Mouse (Mus musculus) hindbrain, embryonic 10.5 days (tissue): Measurements from ENCODE around the gene Olfr648. TPM values are rescaled to one million over a fixed set of nuclear protein-coding genes. Genes with fewer than 3 reads are reported as not detected.

ENCODE experiments used
- DNase-seq: peaks from one replicate; pipeline ENCODE4 v3.0.0-alpha.2; 2017; ENCODE audit warnings: low spot score
- H3K27ac ChIP-seq: fragments of 300-500 bp; sonication (generic); 2 replicates; pipeline ENCODE4 v1.5.1; 2016; ENCODE audit warnings: mild to moderate bottlenecking, moderate library complexity
- H3K27me3 ChIP-seq: fragments of 300-500 bp; sonication (generic); 2 replicates; pipeline ENCODE4 v1.6.1; 2016; ENCODE audit warnings: mild to moderate bottlenecking; ENCODE audit not compliant: poor library complexity, insufficient read depth, severe bottlenecking
- H3K36me3 ChIP-seq: fragments of 300-500 bp; sonication (generic); 2 replicates; pipeline ENCODE4 v1.6.1; 2016; ENCODE audit warnings: mild to moderate bottlenecking, moderate library complexity
- H3K4me1 ChIP-seq: fragments of 300-500 bp; sonication (generic); replicated peaks from 2 replicates; pipeline ENCODE4 v1.6.1; 2016; ENCODE audit warnings: mild to moderate bottlenecking
- H3K4me3 ChIP-seq: fragments of 300-500 bp; sonication (generic); 2 replicates; pipeline ENCODE4 v1.5.1; 2016; ENCODE audit warnings: mild to moderate bottlenecking, moderate library complexity
- H3K9me3 ChIP-seq: fragments of 300-500 bp; sonication (generic); 2 replicates; pipeline ENCODE4 v1.6.1; 2016; ENCODE audit warnings: mild to moderate bottlenecking, moderate library complexity
- WGBS: fragments of 180-500 bp; shearing (Covaris S2); methylation state at CpG from one replicate; pipeline ENCODE4 v1.1.7; 2016; 5-methylcytosine and 5-hydroxymethylcytosine counted together
- polyA plus RNA-seq: library from polyadenylated mRNA; unstranded; fragments of >200 nt; fragmentation: Nextera tagmentation; extraction: Ambion mirVana; gene quantifications from 2 replicates; pipeline ENCODE4 v1.2.1, GENCODE M21; 2016

The Olfr648 gene
- polyA plus RNA-seq, 1 experiment from 2014 or later = 0.31 TPM

- Histone ChIP-seq H3K4me3 (no peak overlapping the region), H3K27me3 (no peaks in the 10 kb centered on the region), H3K9me3 (no peaks in the 10 kb centered on the region), H3K4me1 (no peaks in the 10 kb centered on the region), H3K27ac (no peak overlapping the region), H3K36me3 (no peaks in the 10 kb centered on the region)
- WGBS = 83% methylated on average over 6 of the region's 6 CpGs
- no peak for DNase-seq
Measured at GRCm38 (mm10) chr7:104169634-104170204, 13.5 kb downstream of the Olfr648 start.

GRCm38 (mm10) chr7:104167105-104167504 lies 16.1 kb downstream of the Olfr648 start:
- no peak overlapping the region for H3K27ac ChIP-seq
- no peaks in the 10 kb centered on the region for H3K4me1 ChIP-seq
- H3K9me3 ChIP-seq = no peaks in the 10 kb centered on the region
- H3K4me3 ChIP-seq = no peak overlapping the region
- H3K36me3 ChIP-seq = no peaks in the 10 kb centered on the region
- WGBS = 84% methylated on average over 6 of the region's 6 CpGs
- H3K27me3 ChIP-seq = no peaks in the 10 kb centered on the region
- no peak for DNase-seq

GRCm38 (mm10) chr7:104150456-104150855 lies 32.7 kb downstream of the Olfr648 start, which contains the start of gene Ubqlnl:
TSS of gene Ubqlnl (minus strand) at chr7:104150556.
- WGBS = 80% methylated on average over 2 of the region's 2 CpGs
- H3K36me3 ChIP-seq = no peaks in the 10 kb centered on the region
- H3K27ac ChIP-seq = no peak within 1 kb of the TSS
- H3K27me3 ChIP-seq = no peaks in the 10 kb centered on the region
- H3K4me1 ChIP-seq = no peaks in the 10 kb centered on the region
- no peak within 1 kb of the TSS for H3K4me3 ChIP-seq
- DNase-seq = no peak
- H3K9me3 ChIP-seq = no peaks in the 10 kb centered on the region

GRCm38 (mm10) chr7:104143179-104143578 lies 40.0 kb downstream of the Olfr648 start, which contains the start of gene Ubqln3:
TSS of gene Ubqln3 (minus strand) at chr7:104143279.
- WGBS = 82% methylated on average over 3 of the region's 3 CpGs
- Histone ChIP-seq H3K36me3 (no peaks in the 10 kb centered on the region), H3K4me3 (no peak within 1 kb of the TSS), H3K4me1 (no peaks in the 10 kb centered on the region), H3K27ac (no peak within 1 kb of the TSS), H3K27me3 (no peaks in the 10 kb centered on the region), H3K9me3 (no peaks in the 10 kb centered on the region)
- DNase-seq = no peak

- no peak within 1 kb of the TSS for H3K27ac ChIP-seq
- H3K36me3 ChIP-seq = no peaks in the 10 kb centered on the region
- WGBS = 88% methylated on average over 5 of the region's 5 CpGs
- no peaks in the 10 kb centered on the region for H3K9me3 ChIP-seq
- H3K27me3 ChIP-seq = no peaks in the 10 kb centered on the region
- H3K4me1 ChIP-seq = no peaks in the 10 kb centered on the region
- no peak within 1 kb of the TSS for H3K4me3 ChIP-seq
- no peak for DNase-seq
Measured at GRCm38 (mm10) chr7:104137305-104137704, 45.9 kb downstream of the Olfr648 start, which contains the start of gene Olfr643. TSS of gene Olfr643 (minus strand) at chr7:104137405.

GRCm38 (mm10) chr7:104129726-104130125 lies 53.5 kb downstream of the Olfr648 start, which contains the start of gene Ubqln5:
TSS of gene Ubqln5 (minus strand) at chr7:104129826.
- Histone ChIP-seq H3K4me1 (no peaks in the 10 kb centered on the region), H3K36me3 (no peaks in the 10 kb centered on the region), H3K4me3 (no peak within 1 kb of the TSS), H3K9me3 (0 out of 2 replicates have a peak, but pooled peaks cover 8% of the 10 kb centered on the region), H3K27me3 (no peaks in the 10 kb centered on the region), H3K27ac (no peak within 1 kb of the TSS)
- no peak for DNase-seq
- WGBS = 91% methylated on average over 5 of the region's 5 CpGs

Other genes starting within 250 kb of the Olfr648 start
- not detected in 2 replicates for gene Olfr632, start 249.0 kb downstream of the Olfr648 start, polyA plus RNA-seq
- not detected in 2 replicates for gene Olfr633, start 239.0 kb downstream of the Olfr648 start, polyA plus RNA-seq
- gene Olfr635, start 212.2 kb downstream of the Olfr648 start, polyA plus RNA-seq = 0.03 TPM in 1 of 2 replicates, not detected in the other
- gene Olfr638, start 184.6 kb downstream of the Olfr648 start, polyA plus RNA-seq = not detected in 2 replicates
- gene Olfr639, start 166.1 kb downstream of the Olfr648 start, polyA plus RNA-seq = 0.02 TPM in 1 of 2 replicates, not detected in the other
- gene Olfr640, start 157.8 kb downstream of the Olfr648 start, polyA plus RNA-seq = not detected in 2 replicates
- not detected in 2 replicates for gene Olfr641, start 147.9 kb downstream of the Olfr648 start, polyA plus RNA-seq
- gene Olfr642, start 130.7 kb downstream of the Olfr648 start, polyA plus RNA-seq = not detected in 2 replicates
- gene 4930516K23Rik, start 121.9 kb downstream of the Olfr648 start, polyA plus RNA-seq = not detected in 2 replicates
- not detected in 2 replicates for gene Olfr644, start 111.5 kb downstream of the Olfr648 start, polyA plus RNA-seq
- not detected in 2 replicates for gene Olfr645, start 97.9 kb downstream of the Olfr648 start, polyA plus RNA-seq
- gene Olfr646, start 78.5 kb downstream of the Olfr648 start, polyA plus RNA-seq = not detected in 2 replicates
- not detected in 2 replicates for gene Ubqln5, start 53.6 kb downstream of the Olfr648 start, polyA plus RNA-seq
- gene Olfr643, start 46.0 kb downstream of the Olfr648 start, polyA plus RNA-seq = not detected in 2 replicates
- gene Ubqln3, start 40.1 kb downstream of the Olfr648 start, polyA plus RNA-seq = not detected in 2 replicates
- gene Ubqlnl, start 32.8 kb downstream of the Olfr648 start, polyA plus RNA-seq = not detected in 2 replicates
- not detected in 2 replicates for gene Olfm5, start 18.6 kb downstream of the Olfr648 start, polyA plus RNA-seq
- not detected in 2 replicates for gene Olfr649, start 12.6 kb upstream of the Olfr648 start, polyA plus RNA-seq
- gene Trim6, start 35.4 kb upstream of the Olfr648 start, polyA plus RNA-seq = 3.5 and 5.7 TPM in 2 replicates
- gene Trim34a, start 61.1 kb upstream of the Olfr648 start, polyA plus RNA-seq = 0.85 TPM in 2 replicates
- gene Trim5, start 104.7 kb upstream of the Olfr648 start, polyA plus RNA-seq = 0.13 TPM in 1 of 2 replicates, not detected in the other
- gene Trim12a, start 132.1 kb upstream of the Olfr648 start, polyA plus RNA-seq = 1.6 and 2.4 TPM in 2 replicates
- not detected in 2 replicates for gene Trim34b, start 146.1 kb upstream of the Olfr648 start, polyA plus RNA-seq
- gene Trim12c, start 170.0 kb upstream of the Olfr648 start, polyA plus RNA-seq = 0.51 and 0.67 TPM in 2 replicates
- not detected in 2 replicates for gene Trim30b, start 186.5 kb upstream of the Olfr648 start, polyA plus RNA-seq
- 0.12 TPM in 1 of 2 replicates, not detected in the other for gene Trim30c, start 217.4 kb upstream of the Olfr648 start, polyA plus RNA-seq